Mouse (Mus musculus) C2C12 (cell line): ENCODE measurements around the gene Myo7a.

Experiments
- CTCF ChIP-seq: IDR thresholded peaks from one replicate; pipeline ENCODE4 v1.5.1; 2011; ENCODE audit not compliant: control insufficient read depth, insufficient read depth, insufficient read length
- MAX ChIP-seq: IDR thresholded peaks from one replicate; pipeline ENCODE4 v1.6.1; 2011; ENCODE audit warnings: mild to moderate bottlenecking, control low read depth

DNA sequence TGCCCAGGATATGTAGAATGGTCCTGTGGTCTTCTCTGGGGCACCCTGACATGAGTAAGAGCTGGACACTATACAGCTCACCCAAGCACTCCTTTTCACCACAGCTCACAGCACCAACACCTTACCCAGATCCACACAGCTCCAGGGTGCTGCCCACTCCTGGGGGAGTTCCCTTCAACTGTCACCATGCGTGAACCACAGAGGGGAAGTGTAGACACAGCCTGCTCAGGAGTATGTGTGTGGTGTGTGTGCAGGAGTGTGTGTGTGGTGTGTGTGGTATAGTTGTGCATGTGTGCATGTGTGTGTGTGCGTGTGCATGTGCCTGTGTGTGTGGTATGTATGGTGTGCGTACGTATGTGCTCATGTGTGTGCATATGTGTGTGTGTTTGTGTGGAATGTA lies 23.5 kb downstream of the Myo7a start:
- TF ChIP-seq CTCF: no peak
- no peak for TF ChIP-seq MAX
